Mouse (Mus musculus) c-Kit-positive CD71-positive TER-119-positive erythroid progenitor cells, embryonic 14.5 days (primary cell): ENCODE data around the gene Tmem242.

Source experiments
- DNase-seq: peaks from one replicate; pipeline ENCODE4 v3.0.0-alpha.2; 2013; ENCODE audit warnings: low spot score

The Tmem242 gene

DNA sequence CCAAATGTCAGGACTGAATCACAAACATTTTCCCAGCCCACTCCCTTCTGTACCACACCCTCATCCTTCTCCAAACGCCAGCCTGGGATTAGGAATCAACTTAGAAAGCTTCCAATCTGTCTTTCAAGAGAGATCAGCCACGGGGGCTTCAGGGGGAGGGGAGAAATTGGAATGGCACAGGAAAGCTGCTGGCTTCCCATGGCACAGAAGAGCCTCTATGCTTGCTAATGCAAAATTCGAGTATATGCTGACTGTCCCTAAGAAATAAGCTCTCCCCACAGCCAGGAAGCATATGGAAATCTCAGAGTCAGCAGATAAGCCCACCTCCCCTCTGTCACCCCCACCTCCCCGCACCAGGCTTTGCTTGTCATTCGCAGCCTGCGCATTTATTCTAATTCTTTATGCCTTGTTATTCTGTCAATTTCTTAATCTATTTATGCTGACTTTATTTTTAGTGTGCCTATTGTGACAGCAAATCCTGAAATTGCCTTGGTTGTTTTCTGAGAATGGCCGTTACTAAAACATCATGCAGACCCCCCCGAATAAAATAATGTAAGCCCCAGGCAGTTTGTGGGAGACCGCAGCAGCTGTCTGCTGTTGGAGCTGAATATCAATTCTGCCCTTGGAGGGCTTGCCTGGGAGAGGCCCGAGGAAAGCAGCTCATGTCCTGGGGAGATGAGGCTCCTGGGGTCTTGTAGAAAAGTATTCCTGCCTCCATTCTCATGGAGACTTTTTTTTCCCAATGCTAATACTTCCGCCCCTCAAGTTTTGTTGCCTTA is 62.7 kb downstream of the Tmem242 start:
- no peak for DNase-seq

DNA sequence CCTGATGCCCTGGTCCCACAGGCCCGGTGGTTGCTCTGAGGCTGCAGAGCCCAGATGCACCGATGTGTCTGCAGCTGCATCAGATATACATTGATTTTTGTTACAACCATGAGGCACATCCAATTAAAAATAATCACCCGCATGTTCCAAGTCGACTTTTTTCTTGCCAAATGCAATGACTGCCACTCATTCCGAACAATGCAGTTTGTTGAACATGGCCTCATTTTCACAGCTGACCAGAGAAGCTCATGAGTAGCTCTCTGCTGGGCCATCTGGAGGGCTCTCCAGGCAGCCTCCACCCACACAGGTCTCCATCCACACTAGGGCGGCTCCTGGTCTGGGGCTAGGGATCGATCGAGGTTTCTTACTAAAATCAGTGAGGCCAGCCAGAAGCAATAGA is 67.1 kb downstream of the Tmem242 start:
- no peak for DNase-seq

DNA sequence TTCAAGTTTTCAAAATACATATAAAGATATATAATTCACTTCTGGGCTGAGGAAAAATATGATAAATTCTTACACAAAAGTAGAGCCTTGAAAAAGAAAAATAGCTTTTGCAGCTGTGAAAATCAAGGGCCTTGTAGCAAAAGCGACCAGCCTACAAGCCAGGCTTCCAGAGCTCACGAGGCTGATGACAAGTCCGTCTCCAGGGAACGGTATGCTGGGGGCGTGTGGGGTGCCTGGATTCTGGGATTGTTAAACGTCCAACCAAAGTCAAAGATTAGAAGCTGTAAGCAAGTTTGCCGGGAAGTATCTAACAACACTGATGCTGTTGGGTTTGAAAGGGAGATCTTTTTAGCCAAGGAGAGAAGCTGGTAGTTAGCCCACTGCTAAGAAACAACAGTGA is 68.5 kb downstream of the Tmem242 start:
- DNase-seq: no peak

DNA sequence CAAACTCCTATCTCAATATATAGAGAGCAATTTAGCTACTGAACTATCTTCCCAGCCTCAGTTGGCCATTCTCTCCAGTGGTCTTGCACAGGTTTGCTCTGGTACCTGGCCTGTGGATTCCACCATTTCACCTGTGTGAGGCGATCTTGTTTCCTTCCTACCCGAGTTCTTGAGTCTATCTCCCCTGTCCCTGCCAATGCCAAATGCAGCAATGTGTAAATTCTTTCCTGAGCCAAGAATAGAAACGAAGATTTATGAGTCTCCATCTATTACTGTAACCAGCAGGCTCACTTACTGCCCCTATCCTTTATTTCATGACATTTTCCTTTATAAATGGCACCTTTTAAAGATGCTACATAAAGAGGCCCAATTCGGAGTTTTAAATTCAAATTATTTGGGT is 69.0 kb downstream of the Tmem242 start:
- DNase-seq: no peak

DNA sequence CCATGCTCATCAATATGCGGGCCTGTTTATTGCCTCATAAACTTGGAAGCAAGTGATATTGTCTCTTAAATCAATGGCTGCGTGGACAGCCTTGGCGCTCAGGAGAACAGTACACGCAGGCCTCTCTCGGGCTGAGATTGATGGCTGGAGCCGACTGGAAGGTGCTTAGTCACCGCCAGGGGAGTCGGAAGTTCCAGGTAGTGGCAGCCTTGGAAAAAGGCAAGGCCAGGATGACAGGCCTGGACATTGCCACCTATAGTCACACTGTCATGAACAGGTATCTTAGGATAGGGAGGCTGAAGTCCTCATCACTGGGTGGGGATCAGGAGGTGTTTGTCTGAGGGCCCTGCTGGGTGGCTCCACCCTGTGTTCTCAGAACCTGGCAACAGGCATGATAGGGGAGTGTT is 74.1 kb downstream of the Tmem242 start:
- DNase-seq: no peak
